Mouse (Mus musculus) cortical plate, adult 2 months (tissue): ENCODE measurements around the gene Ddx5.

Source experiments
- CTCF ChIP-seq: fragments of 200-500 bp; IDR thresholded peaks from 2 replicates; pipeline ENCODE4 v1.5.1; 2011; ENCODE audit warnings: mild to moderate bottlenecking, control low read depth, low read length; ENCODE audit not compliant: insufficient read depth; ENCODE audit errors: extremely low read depth
- POLR2A ChIP-seq: fragments of 200-500 bp; IDR thresholded peaks from 2 replicates; pipeline ENCODE4 v1.6.1; 2011; ENCODE audit warnings: mild to moderate bottlenecking, low read length, control low read depth; ENCODE audit not compliant: insufficient read depth; ENCODE audit errors: extremely low read depth

GRCm38 (mm10) chr11:106760511-106760910 is 28.5 kb downstream of the Ddx5 start:
- no peak for TF ChIP-seq POLR2A
- TF ChIP-seq CTCF = no peak
